Mouse (Mus musculus) erythroid progenitor cell, adult 5-6 weeks (primary cell): ENCODE results near the gene C1qtnf4. TPM values are rescaled to one million over a fixed set of nuclear protein-coding genes. Genes with fewer than 3 reads are reported as not detected.

ENCODE experiments used
- ATAC-seq: replicated peaks from 2 replicates; pipeline ENCODE4 v1.8.0; 2016; ENCODE audit warnings: moderate number of reproducible peaks, mild to moderate bottlenecking, moderate TSS enrichment, inconsistent platforms; ENCODE audit not compliant: poor library complexity, low FRiP score, severe bottlenecking
- total RNA-seq, 2 experiments: library from RNA; stranded (forward) in 1 of 2; stranded (reverse) in 1 of 2; fragments of 150-400 nt in 1 of 2; fragments of 186-747, 209-891 nt in 1 of 2; gene quantifications; 2 replicates each; pipeline versions ENCODE4 v1.2.3 to v1.2.4; 2015 to 2017; ENCODE audit warnings: low replicate concordance in 2 of 2

C1qtnf4 gene
- total RNA-seq, 2 experiments from 2014 or later: not detected

DNA sequence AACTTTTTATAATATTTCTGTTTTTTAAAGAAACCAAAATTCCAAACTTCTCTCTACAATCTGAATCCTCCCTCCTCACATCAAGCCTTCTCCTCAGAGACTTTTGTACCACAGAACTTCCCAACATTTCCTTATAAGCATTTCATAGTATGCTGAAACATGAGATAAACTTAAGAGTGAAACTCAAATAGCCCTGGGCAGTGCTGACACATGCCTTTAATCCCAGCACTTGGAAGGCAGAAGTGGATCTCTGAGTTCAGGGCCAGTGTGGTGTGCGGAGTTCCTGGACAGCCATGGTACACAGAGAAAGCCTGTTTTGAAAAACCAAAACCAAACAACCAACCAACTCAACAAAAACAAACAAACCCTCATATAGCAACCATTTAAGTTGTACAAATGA is 35.5 kb downstream of the C1qtnf4 start:
- no peak for ATAC-seq

DNA sequence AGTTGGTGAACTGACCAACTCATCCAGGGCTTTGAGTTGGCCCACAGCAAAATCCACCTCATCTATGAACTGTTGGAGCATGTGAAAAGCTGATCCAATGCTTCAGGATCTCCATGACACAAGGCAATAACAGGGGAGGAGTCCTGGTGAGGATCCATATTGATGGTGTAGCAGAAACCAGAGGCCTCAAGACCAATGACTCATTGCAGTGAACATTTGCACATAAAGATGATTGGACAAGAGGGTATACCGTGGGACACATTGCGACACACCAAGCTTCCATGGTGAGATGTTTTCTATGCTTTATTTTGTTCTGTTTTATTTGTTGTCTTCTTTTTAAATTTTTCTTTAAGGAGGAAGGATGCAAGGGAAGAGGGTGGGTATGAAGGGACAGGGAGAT is 37.0 kb downstream of the C1qtnf4 start:
- no peak for ATAC-seq

DNA sequence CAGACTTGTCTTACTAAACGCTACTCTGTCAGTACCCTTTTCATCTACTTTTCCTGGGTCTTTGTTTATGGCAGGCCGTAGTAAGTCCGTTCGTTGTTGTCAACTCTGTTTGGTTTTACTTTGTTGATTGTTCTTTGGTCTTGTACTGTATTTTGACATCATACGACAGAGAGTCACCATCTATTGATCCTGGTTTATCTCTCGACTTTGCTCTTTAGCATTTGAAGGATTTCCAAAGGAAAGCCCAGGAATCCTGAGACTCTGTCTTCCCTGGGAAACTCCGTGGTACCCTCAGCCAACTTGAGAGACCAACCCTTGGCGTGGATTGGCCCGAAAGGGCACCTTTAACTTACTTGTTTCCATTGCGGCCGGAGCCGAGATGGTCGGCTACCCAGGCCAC is 42.9 kb downstream of the C1qtnf4 start:
- no peak for ATAC-seq

DNA sequence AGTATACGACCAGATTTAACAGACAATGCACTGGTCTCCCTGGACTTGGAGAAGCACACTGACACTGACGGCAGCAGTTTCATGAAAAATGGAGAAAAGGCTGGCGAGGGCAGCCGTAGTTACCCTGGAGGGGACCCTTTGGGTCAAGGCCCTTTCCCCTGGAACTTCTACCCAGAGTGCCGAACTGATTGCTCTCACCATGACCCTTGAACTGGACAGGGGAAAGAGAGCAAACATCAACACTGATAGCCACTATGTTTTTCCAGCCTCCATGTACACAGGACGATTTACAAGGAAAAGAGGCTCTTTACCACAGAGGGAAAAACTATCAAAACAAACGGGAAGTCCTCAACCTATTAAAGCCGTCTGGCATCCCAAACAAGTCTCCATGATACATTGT is 46.2 kb downstream of the C1qtnf4 start:
- ATAC-seq: no peak

DNA sequence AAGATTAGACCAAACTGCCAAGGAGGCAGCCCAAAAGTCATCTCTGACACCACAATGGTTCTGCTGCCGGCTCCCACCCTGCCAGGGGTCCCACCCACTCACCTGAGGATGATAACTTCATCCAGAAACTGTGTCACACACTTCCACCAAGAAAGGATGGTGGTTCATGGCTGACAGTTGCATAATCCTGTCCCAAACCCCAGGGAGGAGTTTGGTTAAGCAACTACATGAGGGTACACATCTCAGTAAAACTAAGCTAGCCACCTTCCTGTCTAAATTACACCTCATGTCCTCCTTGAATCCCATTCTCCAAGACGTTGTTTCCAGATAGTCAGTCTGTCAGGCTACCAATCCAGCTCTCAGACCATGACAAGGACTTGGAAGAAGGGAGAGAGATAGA is 46.6 kb downstream of the C1qtnf4 start:
- no peak for ATAC-seq

DNA sequence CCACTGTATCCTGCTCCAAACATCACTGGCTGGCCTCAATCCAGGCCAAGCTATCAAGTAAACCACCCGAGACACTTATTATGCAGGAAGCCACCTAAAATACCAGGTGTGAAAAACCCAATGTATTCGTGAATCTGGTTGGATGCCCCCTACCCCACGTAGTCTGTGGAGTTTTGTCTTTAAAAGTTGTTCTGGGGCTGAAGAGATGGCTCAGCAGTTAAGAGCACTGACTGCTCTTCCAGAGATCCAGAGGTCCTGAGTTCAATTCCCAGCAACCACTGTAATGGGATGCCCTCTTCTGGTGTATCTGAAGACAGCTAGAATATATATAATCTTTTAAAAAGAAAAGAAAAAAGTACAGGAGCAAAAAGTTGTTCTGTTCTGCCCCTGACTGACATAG is 52.7 kb downstream of the C1qtnf4 start:
- no peak for ATAC-seq

DNA sequence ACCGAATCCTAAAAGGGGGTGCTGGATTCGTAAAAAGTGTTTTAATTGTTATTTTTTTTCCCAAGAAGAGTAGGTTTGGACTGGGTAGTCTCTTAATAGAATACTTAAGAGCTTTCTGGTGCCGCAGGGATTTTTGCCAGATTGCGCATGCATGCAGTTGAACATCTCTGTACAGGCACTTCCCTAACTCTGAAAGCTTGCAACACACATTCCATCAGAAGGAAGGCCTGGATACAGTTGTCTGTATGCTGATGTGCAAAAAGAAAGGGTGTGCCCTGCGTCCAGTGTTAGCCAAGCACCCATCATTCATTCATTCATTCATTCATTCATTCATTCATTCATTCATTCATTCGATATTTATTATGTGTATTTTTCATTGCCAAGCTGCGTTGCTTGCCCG is 54.1 kb downstream of the C1qtnf4 start:
- no peak for ATAC-seq

Other genes with a start within 250 kb of the C1qtnf4 start
- 103 and 115 TPM in 2 replicates for gene Nup160, start 208.6 kb upstream of the C1qtnf4 start, total RNA-seq (2015; ENCODE audit: low replicate concordance)
- 91.8 and 101 TPM in 2 replicates for gene Nup160, start 208.6 kb upstream of the C1qtnf4 start, total RNA-seq (2017; ENCODE audit: low replicate concordance)
- gene Fnbp4, start 140.5 kb upstream of the C1qtnf4 start, total RNA-seq (2015; ENCODE audit: low replicate concordance): 134 and 182 TPM in 2 replicates
- gene Fnbp4, start 140.5 kb upstream of the C1qtnf4 start, total RNA-seq (2017; ENCODE audit: low replicate concordance): 329 and 333 TPM in 2 replicates
- not detected in 2 replicates for gene Agbl2, start 103.1 kb upstream of the C1qtnf4 start, total RNA-seq (2015; ENCODE audit: low replicate concordance)
- not detected in 2 replicates for gene Agbl2, start 103.1 kb upstream of the C1qtnf4 start, total RNA-seq (2017; ENCODE audit: low replicate concordance)
- 55.3 and 63.1 TPM in 2 replicates for gene Mtch2, start 38.7 kb upstream of the C1qtnf4 start, total RNA-seq (2015; ENCODE audit: low replicate concordance)
- 50.0 and 56.9 TPM in 2 replicates for gene Mtch2, start 38.7 kb upstream of the C1qtnf4 start, total RNA-seq (2017; ENCODE audit: low replicate concordance)
- gene Kbtbd4, start 18.9 kb downstream of the C1qtnf4 start, total RNA-seq (2015; ENCODE audit: low replicate concordance): 9.0 and 11.3 TPM in 2 replicates
- gene Kbtbd4, start 18.9 kb downstream of the C1qtnf4 start, total RNA-seq (2017; ENCODE audit: low replicate concordance): 6.2 and 8.1 TPM in 2 replicates
- 54.1 and 60.9 TPM in 2 replicates for gene Ndufs3, start 19.0 kb downstream of the C1qtnf4 start, total RNA-seq (2015; ENCODE audit: low replicate concordance)
- 19.4 and 20.4 TPM in 2 replicates for gene Ndufs3, start 19.0 kb downstream of the C1qtnf4 start, total RNA-seq (2017; ENCODE audit: low replicate concordance)
- gene Celf1, start 54.5 kb downstream of the C1qtnf4 start, total RNA-seq (2015; ENCODE audit: low replicate concordance): 96.6 and 114 TPM in 2 replicates
- gene Celf1, start 54.5 kb downstream of the C1qtnf4 start, total RNA-seq (2017; ENCODE audit: low replicate concordance): 117 and 119 TPM in 2 replicates
- gene Rapsn, start 149.8 kb downstream of the C1qtnf4 start, total RNA-seq (2015; ENCODE audit: low replicate concordance): not detected in 2 replicates
- 1.7 TPM in 1 of 2 replicates, not detected in the other for gene Rapsn, start 149.8 kb downstream of the C1qtnf4 start, total RNA-seq (2017; ENCODE audit: low replicate concordance)
- gene Psmc3, start 168.1 kb downstream of the C1qtnf4 start, total RNA-seq (2015; ENCODE audit: low replicate concordance): 56.2 and 85.4 TPM in 2 replicates
- 101 and 248 TPM in 2 replicates for gene Psmc3, start 168.1 kb downstream of the C1qtnf4 start, total RNA-seq (2017; ENCODE audit: low replicate concordance)
- gene Slc39a13, start 184.6 kb downstream of the C1qtnf4 start, total RNA-seq (2015; ENCODE audit: low replicate concordance): 3.8 and 11.2 TPM in 2 replicates
- gene Slc39a13, start 184.6 kb downstream of the C1qtnf4 start, total RNA-seq (2017; ENCODE audit: low replicate concordance): 0.26 and 0.83 TPM in 2 replicates
- gene Spi1, start 196.5 kb downstream of the C1qtnf4 start, total RNA-seq (2015; ENCODE audit: low replicate concordance): 37.8 and 54.1 TPM in 2 replicates
- 21.9 and 31.9 TPM in 2 replicates for gene Spi1, start 196.5 kb downstream of the C1qtnf4 start, total RNA-seq (2017; ENCODE audit: low replicate concordance)
- not detected in 2 replicates for gene Mybpc3, start 232.3 kb downstream of the C1qtnf4 start, total RNA-seq (2015; ENCODE audit: low replicate concordance)
- not detected in 2 replicates for gene Mybpc3, start 232.3 kb downstream of the C1qtnf4 start, total RNA-seq (2017; ENCODE audit: low replicate concordance)